Mouse (Mus musculus): ENCODE results near the gene Rtn2.

DNA sequence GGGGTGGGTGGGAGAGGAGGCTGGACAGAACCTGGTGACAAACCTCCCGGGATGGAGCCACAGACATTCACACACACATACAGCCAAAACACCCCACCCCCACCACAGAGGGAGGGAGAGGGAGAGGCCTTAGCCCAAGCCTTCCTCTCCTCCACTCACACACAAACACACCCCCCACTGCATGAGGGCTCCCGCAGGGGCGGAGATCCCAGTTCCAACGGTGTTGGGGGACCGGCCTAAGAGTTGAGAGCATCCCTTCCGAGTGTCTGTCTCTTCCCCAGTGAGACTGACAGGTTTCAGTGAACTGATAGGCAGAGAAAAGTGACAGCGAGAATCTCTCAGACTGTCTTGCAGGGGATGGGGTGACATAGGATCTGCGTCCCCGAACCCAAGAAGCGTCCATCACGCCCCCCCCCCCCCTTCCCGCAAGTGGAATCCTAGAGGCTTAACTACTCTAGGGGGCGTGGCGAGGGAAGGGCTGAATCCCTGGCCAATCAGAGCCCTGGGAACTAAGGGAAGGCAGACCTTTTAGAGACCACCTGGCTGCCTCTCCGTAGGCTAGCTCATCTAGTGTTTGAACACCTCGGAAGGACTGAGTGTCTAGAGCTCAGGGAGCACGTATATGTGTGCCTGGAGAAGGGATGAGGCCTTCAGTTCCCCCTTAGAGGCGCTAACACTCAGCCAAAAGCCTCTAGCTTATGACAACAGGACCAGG is 25.5 kb downstream of the Rtn2 start:
- TF ChIP-seq POLR2A (IDR thresholded peaks at IDR 0.05; ENCODE audit: insufficient read depth, low read length): no peak
- no peak for TF ChIP-seq CTCF (IDR thresholded peaks at IDR 0.05; ENCODE audit: low read depth, low read length)
- no peak for TF ChIP-seq EP300 (IDR thresholded peaks at IDR 0.05; ENCODE audit: insufficient read depth, low read depth, low read length)

Data from ES-Bruce4 (cell line).